Mouse (Mus musculus) myocyte (in vitro differentiated cells): ENCODE measurements around the gene Ndufs7. TPM values are rescaled to one million over a fixed set of nuclear protein-coding genes. Genes with fewer than 3 reads are reported as not detected.

ENCODE experiments used
- H3K27me3 ChIP-seq: one replicate; pipeline ENCODE4 v1.6.1; 2011; ENCODE audit not compliant: control insufficient read depth, insufficient read depth, insufficient read length
- H3K36me3 ChIP-seq: one replicate; pipeline ENCODE4 v1.6.1; 2011; ENCODE audit not compliant: control insufficient read depth, insufficient read depth
- H3K4me2 ChIP-seq: one replicate; pipeline ENCODE4 v1.6.1; 2011; ENCODE audit warnings: low read depth, control low read depth
- H3K4me3 ChIP-seq: one replicate; pipeline ENCODE4 v1.5.1; 2011; ENCODE audit warnings: mild to moderate bottlenecking, control low read depth, moderate library complexity
- H3K79me2 ChIP-seq: one replicate; pipeline ENCODE4 v1.6.1; 2011; ENCODE audit not compliant: control insufficient read depth, insufficient read depth
- H3ac ChIP-seq: one replicate; pipeline ENCODE4 v1.6.1; 2011; ENCODE audit not compliant: control insufficient read depth, insufficient read length
- CEBPB ChIP-seq: IDR thresholded peaks from 2 replicates; pipeline ENCODE4 v1.6.1; 2011; ENCODE audit warnings: mild to moderate bottlenecking, moderate library complexity; ENCODE audit not compliant: poor library complexity, insufficient read depth, severe bottlenecking
- E2F4 ChIP-seq: IDR thresholded peaks from one replicate; pipeline ENCODE4 v1.6.1; 2011; ENCODE audit warnings: mild to moderate bottlenecking, control low read depth, moderate library complexity; ENCODE audit not compliant: insufficient read depth
- MAX ChIP-seq: IDR thresholded peaks from one replicate; pipeline ENCODE4 v1.6.1; 2011; ENCODE audit warnings: low read depth, mild to moderate bottlenecking, control low read depth
- MYOD1 ChIP-seq, 3 experiments: IDR thresholded peaks; one replicate each; pipeline ENCODE4 v1.6.1; 2011; ENCODE audit warnings: control low read depth in 2 of 3, low read depth in 2 of 3, mild to moderate bottlenecking in 2 of 3, moderate library complexity in 1 of 3; ENCODE audit not compliant: insufficient read length in 2 of 3, control insufficient read depth in 1 of 3
- MYOG ChIP-seq, 3 experiments: IDR thresholded peaks; one replicate each; pipeline ENCODE4 v1.6.1; 2011; ENCODE audit warnings: control low read depth in 2 of 3, low read depth in 2 of 3, mild to moderate bottlenecking in 2 of 3; ENCODE audit not compliant: insufficient read length in 2 of 3, control insufficient read depth in 1 of 3, insufficient read depth in 1 of 3
- POLR2A ChIP-seq: IDR thresholded peaks from one replicate; pipeline ENCODE4 v1.6.1; 2011; ENCODE audit warnings: low read depth, mild to moderate bottlenecking, control low read depth, moderate library complexity; ENCODE audit not compliant: insufficient read length
- POLR2AphosphoS2 ChIP-seq: IDR thresholded peaks from one replicate; pipeline ENCODE4 v1.6.1; 2011; ENCODE audit warnings: low read depth, control low read depth; ENCODE audit not compliant: insufficient read length
- REST ChIP-seq: IDR thresholded peaks from one replicate; pipeline ENCODE4 v1.6.1; 2011; ENCODE audit warnings: mild to moderate bottlenecking, control low read depth, moderate library complexity; ENCODE audit not compliant: insufficient read depth, insufficient read length
- SRF ChIP-seq: IDR thresholded peaks from one replicate; pipeline ENCODE4 v1.6.1; 2011; ENCODE audit warnings: low read depth; ENCODE audit not compliant: control insufficient read depth, insufficient read length
- TCF12 ChIP-seq: IDR thresholded peaks from one replicate; pipeline ENCODE4 v1.6.1; 2011; ENCODE audit warnings: mild to moderate bottlenecking, control low read depth; ENCODE audit not compliant: poor library complexity, insufficient read depth, severe bottlenecking
- TCF3 ChIP-seq: IDR thresholded peaks from one replicate; pipeline ENCODE4 v1.6.1; 2011; ENCODE audit warnings: low read depth, control low read depth; ENCODE audit not compliant: insufficient read length
- USF1 ChIP-seq: IDR thresholded peaks from one replicate; pipeline ENCODE4 v1.6.1; 2011; ENCODE audit warnings: low read depth, mild to moderate bottlenecking, control low read depth, moderate library complexity
- polyA plus RNA-seq: library from polyadenylated mRNA; unstranded; fragments of >200 nt; fragmentation: generic; extraction: Trizol; gene quantifications from one replicate; pipeline ENCODE4 v1.2.1, GENCODE M21; 2012; ENCODE audit warnings: missing spikeins

Ndufs7 gene
- polyA plus RNA-seq, 1 experiment = 407 TPM

GRCm38 (mm10) chr10:80271870-80272585, 23.1 kb downstream of the Ndufs7 start:
- Histone ChIP-seq H3ac (no peak overlapping the region), H3K4me2 (no peak overlapping the region), H3K79me2 (peaks cover 77% of the 10 kb centered on the region), H3K27me3 (no peaks in the 10 kb centered on the region), H3K36me3 (peaks cover 5% of the 10 kb centered on the region), H3K4me3 (no peak overlapping the region)
- TF ChIP-seq MYOD1 (IDR thresholded peaks at IDR 0.05; ENCODE audit: control insufficient read depth in 1 of 3, insufficient read length in 2 of 3, low read depth in 2 of 3) = no peak
- no peak for TF ChIP-seq MYOG (IDR thresholded peaks at IDR 0.05; ENCODE audit: control insufficient read depth in 1 of 3, insufficient read depth in 1 of 3, insufficient read length in 2 of 3, low read depth in 2 of 3)
- no peak for TF ChIP-seq REST
- no peak for TF ChIP-seq TCF12
- TF ChIP-seq POLR2AphosphoS2 = no peak
- TF ChIP-seq MAX = no peak
- no peak for TF ChIP-seq E2F4
- no peak for TF ChIP-seq USF1

GRCm38 (mm10) chr10:80273847-80274246, 24.9 kb downstream of the Ndufs7 start:
- no peak overlapping the region for H3K4me2 ChIP-seq
- peaks cover 59% of the 10 kb centered on the region for H3K79me2 ChIP-seq
- no peak overlapping the region for H3K4me3 ChIP-seq
- H3ac ChIP-seq = no peak overlapping the region
- no peaks in the 10 kb centered on the region for H3K27me3 ChIP-seq
- H3K36me3 ChIP-seq = peaks cover 20% of the 10 kb centered on the region
- TF ChIP-seq POLR2A (no peak), REST (no peak), TCF12 (no peak), E2F4 (no peak), MYOG (IDR thresholded peaks at IDR 0.05; ENCODE audit: control insufficient read depth in 1 of 3, insufficient read depth in 1 of 3, insufficient read length in 2 of 3, low read depth in 2 of 3) (no peak), MYOD1 (IDR thresholded peaks at IDR 0.05; ENCODE audit: control insufficient read depth in 1 of 3, insufficient read length in 2 of 3, low read depth in 2 of 3) (no peak), MAX (no peak), CEBPB (no peak), USF1 (no peak), POLR2AphosphoS2 (no peak), SRF (no peak), TCF3 (no peak)

GRCm38 (mm10) chr10:80276238-80276637, 27.3 kb downstream of the Ndufs7 start:
- H3K27me3 ChIP-seq = no peaks in the 10 kb centered on the region
- H3K36me3 ChIP-seq = peaks cover 29% of the 10 kb centered on the region
- H3K4me2 ChIP-seq = no peak overlapping the region
- no peak overlapping the region for H3K4me3 ChIP-seq
- no peak for TF ChIP-seq TCF12
- TF ChIP-seq POLR2A = no peak
- no peak for TF ChIP-seq USF1
- no peak for TF ChIP-seq SRF
- no peak for TF ChIP-seq MYOG (IDR thresholded peaks at IDR 0.05; ENCODE audit: control insufficient read depth in 1 of 3, insufficient read depth in 1 of 3, insufficient read length in 2 of 3, low read depth in 2 of 3)
- TF ChIP-seq REST = no peak
- no peak for TF ChIP-seq TCF3
- no peak for TF ChIP-seq CEBPB
- no peak for TF ChIP-seq MYOD1 (IDR thresholded peaks at IDR 0.05; ENCODE audit: control insufficient read depth in 1 of 3, insufficient read length in 2 of 3, low read depth in 2 of 3)
- no peak for TF ChIP-seq E2F4
- TF ChIP-seq MAX = no peak
- no peak for TF ChIP-seq POLR2AphosphoS2
- H3ac ChIP-seq = no peak overlapping the region
- peaks cover 35% of the 10 kb centered on the region for H3K79me2 ChIP-seq

GRCm38 (mm10) chr10:80278390-80278789, 29.5 kb downstream of the Ndufs7 start:
- Histone ChIP-seq H3K27me3 (no peaks in the 10 kb centered on the region), H3K36me3 (peaks cover 29% of the 10 kb centered on the region), H3K79me2 (peaks cover 14% of the 10 kb centered on the region), H3K4me2 (no peak overlapping the region), H3K4me3 (no peak overlapping the region), H3ac (no peak overlapping the region)
- peak in 2 of 3 experiments; percentile 43 to 66 for TF ChIP-seq MYOD1 (IDR thresholded peaks at IDR 0.05; ENCODE audit: control insufficient read depth in 1 of 3, insufficient read length in 2 of 3, low read depth in 2 of 3)
- TF ChIP-seq MYOG (IDR thresholded peaks at IDR 0.05; ENCODE audit: control insufficient read depth in 1 of 3, insufficient read depth in 1 of 3, insufficient read length in 2 of 3, low read depth in 2 of 3) = peak in 2 of 3 experiments; percentile 64 to 76
- no peak for TF ChIP-seq E2F4
- no peak for TF ChIP-seq REST

GRCm38 (mm10) chr10:80279273-80279672, 30.4 kb downstream of the Ndufs7 start:
- H3K4me2 ChIP-seq = no peak overlapping the region
- peaks cover 5% of the 10 kb centered on the region for H3K79me2 ChIP-seq
- TF ChIP-seq POLR2A (no peak), POLR2AphosphoS2 (no peak), TCF12 (no peak), E2F4 (no peak), MYOG (IDR thresholded peaks at IDR 0.05; ENCODE audit: control insufficient read depth in 1 of 3, insufficient read depth in 1 of 3, insufficient read length in 2 of 3, low read depth in 2 of 3) (no peak), CEBPB (no peak), SRF (no peak), TCF3 (no peak), USF1 (no peak), REST (no peak), MAX (no peak), MYOD1 (IDR thresholded peaks at IDR 0.05; ENCODE audit: control insufficient read depth in 1 of 3, insufficient read length in 2 of 3, low read depth in 2 of 3) (no peak)
- no peaks in the 10 kb centered on the region for H3K27me3 ChIP-seq
- no peak overlapping the region for H3ac ChIP-seq
- H3K36me3 ChIP-seq = peaks cover 29% of the 10 kb centered on the region
- H3K4me3 ChIP-seq = no peak overlapping the region
